8 mouse cellular contexts compared by ENCODE assay signal in the genomic region with DNA sequence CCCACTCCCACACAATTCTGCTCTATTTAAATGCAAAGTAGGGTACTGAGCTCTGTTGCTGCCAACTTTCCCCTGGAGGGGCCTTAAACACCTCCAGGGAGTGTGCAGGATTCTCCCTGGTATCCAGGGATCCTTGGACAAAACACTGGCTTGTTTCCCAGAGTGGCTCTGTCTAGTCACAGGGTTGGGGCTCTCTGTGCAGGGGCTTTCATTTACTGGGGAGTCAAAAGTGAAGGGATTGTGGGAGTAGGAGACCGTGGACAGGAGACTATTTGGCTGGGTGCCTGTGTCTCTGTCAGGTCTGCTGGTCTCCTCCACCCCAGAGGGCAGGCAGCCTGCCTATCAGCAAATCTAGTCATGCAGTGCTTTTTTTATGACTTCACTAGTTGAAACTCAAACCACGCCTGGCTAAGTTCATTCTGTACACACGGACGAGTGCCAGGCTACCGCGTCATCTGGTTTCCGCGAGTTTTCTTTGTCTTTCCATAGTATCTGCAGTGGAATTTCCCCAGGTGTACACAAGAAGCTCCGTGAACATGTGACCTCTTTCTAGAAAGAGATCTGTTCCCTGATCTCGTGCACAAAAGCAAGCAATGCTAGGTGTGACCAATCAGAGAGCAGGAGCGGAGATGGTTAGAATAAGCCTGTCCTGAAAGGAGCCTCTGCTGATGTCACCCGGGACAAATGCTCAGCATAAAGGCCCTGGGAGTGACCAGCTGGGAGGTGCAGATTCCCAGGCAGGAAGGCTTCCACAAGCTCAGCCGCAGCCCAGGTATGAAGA. TPM values are rescaled to one million over a fixed set of nuclear protein-coding genes. Genes with fewer than 3 reads are reported as not detected.
DNase-seq lines count a peak whose midpoint lies in the region; ATAC-seq and TF ChIP-seq lines count a peak whose summit lies in the region.

No protein-coding gene starts in this region.

- no peaks in the 10 kb centered on the region for H3K36me3 ChIP-seq in liver, adult 2 months (ENCODE audit: control insufficient read depth, insufficient read depth, low read length)
- H3K36me3 ChIP-seq in liver, embryonic 12.5 days, result no peaks in the 10 kb centered on the region
- no peaks in the 10 kb centered on the region for H3K36me3 ChIP-seq in midbrain, embryonic 12.5 days

- no peak overlapping the region for H3K4me2 ChIP-seq in liver, embryonic 12.5 days
- no peak overlapping the region for H3K4me2 ChIP-seq in midbrain, embryonic 12.5 days (replicated peaks)

- no peaks in the 10 kb centered on the region for H3K79me2 ChIP-seq in liver, adult 2 months (ENCODE audit: control insufficient read depth, insufficient read depth, low read length)

- peak; percentile 90 for DNase-seq in liver, adult 2 months (ENCODE audit: extremely low read depth, low read depth, low spot score)
- peak; percentile 28 to 41 for DNase-seq in cerebellum, postnatal 10 days
- peak; percentile 77 for DNase-seq in kidney, adult 18-20 months
- no peak for DNase-seq in layer of hippocampus, adult 9-11 months
- no peak for DNase-seq in embryo, embryonic 10 days (ENCODE audit: low spot score)
- no peak for DNase-seq in spleen, postnatal 4 days (ENCODE audit: low spot score in 2 of 2)

- H3K9ac ChIP-seq in liver, adult 2 months (ENCODE audit: low read depth, low read length), result peak overlapping the region; percentile 4; the same call in 1 of the 2 replicates
- no peak overlapping the region for H3K9ac ChIP-seq in liver, embryonic 12.5 days
- no peak overlapping the region for H3K9ac ChIP-seq in midbrain, embryonic 12.5 days (replicated peaks)

- H3K9me3 ChIP-seq in liver, embryonic 12.5 days (replicated peaks), result no peaks in the 10 kb centered on the region
- no peaks in the 10 kb centered on the region for H3K9me3 ChIP-seq in midbrain, embryonic 12.5 days

- H3K27me3 ChIP-seq in liver, adult 2 months (ENCODE audit: control insufficient read depth, insufficient read depth, low read length), result no peaks in the 10 kb centered on the region
- 0 out of 2 replicates have a peak, but pooled peaks cover 5% of the 10 kb centered on the region for H3K27me3 ChIP-seq in liver, embryonic 12.5 days (replicated peaks)
- H3K27me3 ChIP-seq in midbrain, embryonic 12.5 days, result no peaks in the 10 kb centered on the region

- H3K4me3 ChIP-seq in liver, adult 2 months (ENCODE audit: insufficient read depth, low read depth, low read length), result no peak overlapping the region; the same call in 1 of the 2 replicates
- no peak overlapping the region for H3K4me3 ChIP-seq in liver, embryonic 12.5 days
- H3K4me3 ChIP-seq in midbrain, embryonic 12.5 days, result no peak overlapping the region

- WGBS in liver, adult 2 months, result 24% methylated on average over 13 of the region's 13 CpGs
- WGBS in liver, embryonic 12.5 days (ENCODE audit: insufficient replicate concordance), result 65% methylated on average over 13 of the region's 13 CpGs
- WGBS in midbrain, embryonic 12.5 days, result 58% methylated on average over 13 of the region's 13 CpGs

- H3K27ac ChIP-seq in liver, adult 2 months (replicated peaks; ENCODE audit: insufficient read depth, low read depth, low read length), result peak overlapping the region; percentile 72
- H3K27ac ChIP-seq in liver, embryonic 12.5 days, result no peak overlapping the region
- no peak overlapping the region for H3K27ac ChIP-seq in midbrain, embryonic 12.5 days (replicated peaks)

- 0 out of 2 replicates have a peak, but pooled peaks have one; percentile 9 for TF ChIP-seq POLR2A in liver, adult 2 months (IDR thresholded peaks at IDR 0.05; ENCODE audit: extremely low read depth, insufficient read depth, low read length)

- ATAC-seq in liver, embryonic 12.5 days, result no peak
- 0 out of 2 replicates have a peak, but pooled peaks have one; percentile 44 for ATAC-seq in midbrain, embryonic 12.5 days (ENCODE audit: low FRiP score, low read depth)

- H3K4me1 ChIP-seq in liver, adult 2 months (ENCODE audit: control insufficient read depth, insufficient read depth, low read length), result peaks cover 13% of the 10 kb centered on the region
- peaks cover 3% of the 10 kb centered on the region; the same call in 1 of the 2 replicates for H3K4me1 ChIP-seq in liver, embryonic 12.5 days
- H3K4me1 ChIP-seq in midbrain, embryonic 12.5 days, result peaks cover 20% of the 10 kb centered on the region; the same call in 1 of the 2 replicates

- TF ChIP-seq CTCF in liver, adult 2 months (IDR thresholded peaks at IDR 0.05; ENCODE audit: low read depth, low read length), result no peak

RNA-seq across cellular contexts. Expression of a gene that starts 1.5 kb away (rescaled TPM):
- total RNA-seq in liver, adult 2 months (2014; rRNA removed), result 58.5 and 73.5 TPM in 2 replicates
- polyA plus RNA-seq in liver, adult 2 months (2012; rRNA removed), result 20.8 and 24.7 TPM in 2 replicates
- polyA plus RNA-seq in liver, embryonic 12.5 days (2016; fragmentation: Nextera tagmentation; extraction: Ambion mirVana), result 139 and 141 TPM in 2 replicates
- polyA plus RNA-seq in midbrain, embryonic 12.5 days (2016; fragmentation: Nextera tagmentation; extraction: Ambion mirVana), result 169 and 171 TPM in 2 replicates

RNA-seq across cellular contexts. Expression of a gene that starts 2.8 kb away (rescaled TPM):
- total RNA-seq in liver, adult 2 months (2014; rRNA removed), result 13.5 and 14.3 TPM in 2 replicates
- 8.4 and 10.0 TPM in 2 replicates for polyA plus RNA-seq in liver, adult 2 months (2012; rRNA removed)
- 6.2 and 7.2 TPM in 2 replicates for polyA plus RNA-seq in liver, embryonic 12.5 days (2016; fragmentation: Nextera tagmentation; extraction: Ambion mirVana)
- polyA plus RNA-seq in midbrain, embryonic 12.5 days (2016; fragmentation: Nextera tagmentation; extraction: Ambion mirVana), result 73.3 and 73.6 TPM in 2 replicates

RNA-seq across cellular contexts. Expression of a gene that starts 54.2 kb away (rescaled TPM):
- total RNA-seq in liver, adult 2 months (2014; rRNA removed), result 17.3 and 23.7 TPM in 2 replicates
- 4.3 and 4.4 TPM in 2 replicates for polyA plus RNA-seq in liver, adult 2 months (2012; rRNA removed)
- 33.0 and 33.3 TPM in 2 replicates for polyA plus RNA-seq in liver, embryonic 12.5 days (2016; fragmentation: Nextera tagmentation; extraction: Ambion mirVana)
- polyA plus RNA-seq in midbrain, embryonic 12.5 days (2016; fragmentation: Nextera tagmentation; extraction: Ambion mirVana), result 68.2 and 76.9 TPM in 2 replicates

Comparison
In these comparisons a context has a peak if more than half of its experiments do, and no peak if none do; other contexts are left out.
1. DNase-seq: peak in liver, adult 2 months (single experiment), cerebellum, postnatal 10 days (2 of 2) and kidney, adult 18-20 months (single experiment); none in layer of hippocampus, adult 9-11 months (single experiment), embryo, embryonic 10 days (single experiment) and spleen, postnatal 4 days (0 of 2).